Mouse (Mus musculus): ENCODE measurements around the gene Ankrd63. TPM values are rescaled to one million over a fixed set of nuclear protein-coding genes. Genes with fewer than 3 reads are reported as not detected.

Gene Ankrd63
- total and polyA plus RNA-seq, 2 experiments from 2014 or later = 2.0 to 14.3 TPM

GRCm38 (mm10) chr2:118743261-118743943, 39.6 kb upstream of the Ankrd63 start:
- TF ChIP-seq CTCF (IDR thresholded peaks at IDR 0.05; ENCODE audit: low read depth) (peak; percentile 83), EP300 (IDR thresholded peaks at IDR 0.05; ENCODE audit: low read depth) (no peak)
- no peak overlapping the region for H3K9ac ChIP-seq (replicated peaks; ENCODE audit: low read depth, low read length)
- H3K27me3 ChIP-seq (ENCODE audit: control insufficient read depth, insufficient read depth, low read length) = no peaks in the 10 kb centered on the region
- no peaks in the 10 kb centered on the region for H3K9me3 ChIP-seq (replicated peaks; ENCODE audit: control insufficient read depth, low read length)
- 28% methylated on average over 8 of the region's 8 CpGs for WGBS
- ATAC-seq (ENCODE audit: insufficient read depth, low read depth) = no peak
- no peak overlapping the region for H3K4me3 ChIP-seq (ENCODE audit: low read depth, low read length)
- DNase-seq (ENCODE audit: low spot score) = peak; percentile 80
- H3K36me3 ChIP-seq (replicated peaks; ENCODE audit: control insufficient read depth, insufficient read depth, low read length) = peaks cover 1% of the 10 kb centered on the region; the same call in 1 of the 2 replicates
- no peak overlapping the region for H3K27ac ChIP-seq (ENCODE audit: low read depth)
- H3K4me1 ChIP-seq (ENCODE audit: control insufficient read depth, insufficient read depth) = peaks cover 23% of the 10 kb centered on the region; the same call in 1 of the 2 replicates
- no peak overlapping the region for H3K4me2 ChIP-seq (ENCODE audit: low read depth, low read length)

GRCm38 (mm10) chr2:118741183-118741582, 37.4 kb upstream of the Ankrd63 start:
- no peak for ATAC-seq (ENCODE audit: insufficient read depth, low read depth)
- no peak overlapping the region for H3K9ac ChIP-seq (replicated peaks; ENCODE audit: low read depth, low read length)
- H3K4me2 ChIP-seq (ENCODE audit: low read depth, low read length) = no peak overlapping the region
- WGBS = 59% methylated on average over 9 of the region's 9 CpGs
- peaks cover 9% of the 10 kb centered on the region; the same call in 1 of the 2 replicates for H3K4me1 ChIP-seq (ENCODE audit: control insufficient read depth, insufficient read depth)
- no peaks in the 10 kb centered on the region for H3K9me3 ChIP-seq (replicated peaks; ENCODE audit: control insufficient read depth, low read length)
- DNase-seq (ENCODE audit: low spot score) = no peak
- H3K4me3 ChIP-seq (ENCODE audit: low read depth, low read length) = no peak overlapping the region
- TF ChIP-seq EP300 (IDR thresholded peaks at IDR 0.05; ENCODE audit: low read depth) (no peak), CTCF (IDR thresholded peaks at IDR 0.05; ENCODE audit: low read depth) (no peak)
- H3K27ac ChIP-seq (ENCODE audit: low read depth) = no peak overlapping the region
- H3K27me3 ChIP-seq (ENCODE audit: control insufficient read depth, insufficient read depth, low read length) = no peaks in the 10 kb centered on the region
- H3K36me3 ChIP-seq (replicated peaks; ENCODE audit: control insufficient read depth, insufficient read depth, low read length) = no peaks in the 10 kb centered on the region

- no peak for TF ChIP-seq CTCF (IDR thresholded peaks at IDR 0.05; ENCODE audit: low read depth)
- DNase-seq (ENCODE audit: low spot score) (no peak), ATAC-seq (ENCODE audit: insufficient read depth, low read depth) (no peak)
- H3K36me3 ChIP-seq (replicated peaks; ENCODE audit: control insufficient read depth, insufficient read depth, low read length) = no peaks in the 10 kb centered on the region
- H3K27me3 ChIP-seq (ENCODE audit: control insufficient read depth, insufficient read depth, low read length) = no peaks in the 10 kb centered on the region
- H3K4me3 ChIP-seq (ENCODE audit: low read depth, low read length) = no peak overlapping the region
- H3K4me2 ChIP-seq (ENCODE audit: low read depth, low read length) = no peak overlapping the region
- H3K27ac ChIP-seq (ENCODE audit: low read depth) = no peak overlapping the region
- H3K9ac ChIP-seq (replicated peaks; ENCODE audit: low read depth, low read length) = no peak overlapping the region
- H3K4me1 ChIP-seq (ENCODE audit: control insufficient read depth, insufficient read depth) = peaks cover 9% of the 10 kb centered on the region; the same call in 1 of the 2 replicates
- WGBS = 36% methylated on average over 3 of the region's 3 CpGs
- no peaks in the 10 kb centered on the region for H3K9me3 ChIP-seq (replicated peaks; ENCODE audit: control insufficient read depth, low read length)
These were observed 36.6 kb upstream of the Ankrd63 start for GRCm38 (mm10) chr2:118740341-118740740.

- 38% methylated on average over 5 of the region's 5 CpGs for WGBS
- no peaks in the 10 kb centered on the region for H3K27me3 ChIP-seq (ENCODE audit: control insufficient read depth, insufficient read depth, low read length)
These were observed 29.6 kb upstream of the Ankrd63 start for GRCm38 (mm10) chr2:118733341-118733740.

GRCm38 (mm10) chr2:118731981-118732380, 28.2 kb upstream of the Ankrd63 start:
- Histone ChIP-seq H3K36me3 (replicated peaks; ENCODE audit: control insufficient read depth, insufficient read depth, low read length) (no peaks in the 10 kb centered on the region), H3K9me3 (replicated peaks; ENCODE audit: control insufficient read depth, low read length) (no peaks in the 10 kb centered on the region), H3K9ac (replicated peaks; ENCODE audit: low read depth, low read length) (no peak overlapping the region), H3K4me3 (ENCODE audit: low read depth, low read length) (no peak overlapping the region), H3K4me2 (ENCODE audit: low read depth, low read length) (no peak overlapping the region), H3K27ac (ENCODE audit: low read depth) (no peak overlapping the region), H3K4me1 (ENCODE audit: control insufficient read depth, insufficient read depth) (peaks cover 23% of the 10 kb centered on the region), H3K27me3 (ENCODE audit: control insufficient read depth, insufficient read depth, low read length) (no peaks in the 10 kb centered on the region)
- TF ChIP-seq EP300 (IDR thresholded peaks at IDR 0.05; ENCODE audit: low read depth) (no peak), CTCF (IDR thresholded peaks at IDR 0.05; ENCODE audit: low read depth) (no peak)
- DNase-seq (ENCODE audit: low spot score) (no peak), ATAC-seq (ENCODE audit: insufficient read depth, low read depth) (no peak)
- 82% methylated on average over 5 of the region's 5 CpGs for WGBS

More at GRCm38 (mm10) chr2:118733341-118733740, 29.6 kb upstream of the Ankrd63 start:
- Histone ChIP-seq H3K4me3 (ENCODE audit: low read depth, low read length) (no peak overlapping the region), H3K9ac (replicated peaks; ENCODE audit: low read depth, low read length) (no peak overlapping the region), H3K36me3 (replicated peaks; ENCODE audit: control insufficient read depth, insufficient read depth, low read length) (no peaks in the 10 kb centered on the region), H3K4me1 (ENCODE audit: control insufficient read depth, insufficient read depth) (peaks cover 15% of the 10 kb centered on the region), H3K4me2 (ENCODE audit: low read depth, low read length) (no peak overlapping the region), H3K27ac (ENCODE audit: low read depth) (no peak overlapping the region), H3K9me3 (replicated peaks; ENCODE audit: control insufficient read depth, low read length) (no peaks in the 10 kb centered on the region)
- DNase-seq (ENCODE audit: low spot score) = no peak
- TF ChIP-seq CTCF (IDR thresholded peaks at IDR 0.05; ENCODE audit: low read depth) (no peak), EP300 (IDR thresholded peaks at IDR 0.05; ENCODE audit: low read depth) (no peak)
- ATAC-seq (ENCODE audit: insufficient read depth, low read depth) = no peak

- H3K27me3 ChIP-seq (ENCODE audit: control insufficient read depth, insufficient read depth, low read length) = no peaks in the 10 kb centered on the region
- DNase-seq (ENCODE audit: low spot score) = peak; percentile 63
- H3K4me3 ChIP-seq (ENCODE audit: low read depth, low read length) = no peak overlapping the region
- H3K4me2 ChIP-seq (ENCODE audit: low read depth, low read length) = no peak overlapping the region
- no peaks in the 10 kb centered on the region for H3K36me3 ChIP-seq (replicated peaks; ENCODE audit: control insufficient read depth, insufficient read depth, low read length)
- no peaks in the 10 kb centered on the region for H3K9me3 ChIP-seq (replicated peaks; ENCODE audit: control insufficient read depth, low read length)
- no peak overlapping the region for H3K9ac ChIP-seq (replicated peaks; ENCODE audit: low read depth, low read length)
- peaks cover 23% of the 10 kb centered on the region for H3K4me1 ChIP-seq (ENCODE audit: control insufficient read depth, insufficient read depth)
- TF ChIP-seq CTCF (IDR thresholded peaks at IDR 0.05; ENCODE audit: low read depth) (peak; percentile 96), EP300 (IDR thresholded peaks at IDR 0.05; ENCODE audit: low read depth) (no peak)
- WGBS = 2% methylated on average over 3 of the region's 3 CpGs
- H3K27ac ChIP-seq (ENCODE audit: low read depth) = no peak overlapping the region
- ATAC-seq (ENCODE audit: insufficient read depth, low read depth) = peak; percentile 75
These were observed 26.8 kb upstream of the Ankrd63 start for GRCm38 (mm10) chr2:118730622-118730915.
